Mouse (Mus musculus) heart, postnatal 0 days (tissue): ENCODE measurements at regions not wholly inside any gene's neighbourhood (a gene's known extent, or its start where the extent isn't known, plus 50 kb on each side); places are given as distances from the start of the nearest gene placed in this dataset.

ENCODE experiments used
- CTCF ChIP-seq: IDR thresholded peaks from 2 replicates; pipeline ENCODE4 v1.5.1; 2016; ENCODE audit warnings: antibody characterized with exemption, control low read depth, low read depth
- EP300 ChIP-seq: IDR thresholded peaks from 2 replicates; pipeline ENCODE4 v1.6.1; 2016; ENCODE audit warnings: antibody characterized with exemption, low read depth

DNA sequence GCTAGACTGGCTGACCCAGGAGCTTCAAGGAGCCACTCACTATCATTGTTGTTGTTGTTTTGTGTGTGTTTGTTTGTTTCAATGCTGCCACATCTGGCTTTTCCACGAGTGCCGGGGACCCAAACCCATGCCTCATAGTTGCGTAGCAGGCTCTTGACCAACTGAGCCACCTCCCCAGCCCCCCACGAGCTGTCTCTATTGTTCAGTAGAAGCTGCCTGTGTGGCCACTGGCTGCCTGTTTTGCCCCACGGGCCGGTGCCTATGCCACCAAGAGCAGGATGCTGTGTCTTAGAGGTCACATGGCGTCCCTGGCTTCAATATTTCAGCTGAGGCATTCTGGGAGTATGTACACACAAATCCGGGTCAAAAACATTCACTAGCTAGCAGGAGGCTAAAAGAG, 75.4 kb upstream of the Maml3 start:
- no peak for TF ChIP-seq CTCF
- no peak; the same call in 1 of the 2 replicates for TF ChIP-seq EP300
